Mouse (Mus musculus): ENCODE results near the gene Esf1.

DNA sequence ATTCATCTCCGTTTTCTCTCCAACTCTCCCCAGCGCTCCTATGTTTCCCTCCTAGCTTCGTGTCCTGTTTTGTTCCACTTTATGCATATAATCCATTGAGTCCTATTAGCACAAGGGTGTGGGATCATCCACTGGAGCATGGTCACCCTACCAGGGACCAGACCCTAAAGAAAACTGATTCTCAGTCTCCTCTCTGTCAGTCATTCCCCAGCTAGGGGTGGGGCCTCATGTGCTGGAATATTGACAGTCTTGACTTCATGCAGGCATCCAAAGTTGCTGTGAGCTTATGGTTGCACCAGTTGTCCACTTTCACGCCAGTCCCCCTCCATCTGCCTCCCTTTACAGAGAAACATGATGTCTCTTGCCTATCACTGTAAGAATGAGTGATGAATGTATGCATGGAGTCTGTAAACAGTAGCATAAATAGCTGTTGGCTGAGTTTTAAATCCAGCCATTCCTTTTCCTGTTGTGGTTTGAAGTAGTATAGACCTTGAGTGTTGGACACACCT lies 44.2 kb upstream of the Esf1 start:
- TF ChIP-seq CTCF (IDR thresholded peaks at IDR 0.05; ENCODE audit: control insufficient read depth, insufficient read depth, insufficient read length) (no peak), CEBPB (IDR thresholded peaks at IDR 0.05; ENCODE audit: low read depth) (no peak), MYOD1 (IDR thresholded peaks at IDR 0.05; ENCODE audit: control insufficient read depth, insufficient read length, low read depth) (no peak), USF1 (IDR thresholded peaks at IDR 0.05; ENCODE audit: low read depth) (no peak), MYOG (IDR thresholded peaks at IDR 0.05; ENCODE audit: control insufficient read depth, extremely low read depth, insufficient read length) (no peak)
